Mouse (Mus musculus): ENCODE measurements around the gene Hfe2.
A peak's percentile ranks its signal among the peaks of the same experiment; 100 is the strongest.
"Not testable (repeated sequence)": the region's sequence is repeated elsewhere in the genome, so short reads cannot be mapped to it uniquely, and the experiment has no call there.

Hfe2 gene

GRCm38 (mm10) chr3:96496620-96497275 is 28.2 kb upstream of the Hfe2 start:
- not testable (repeated sequence) for DNase-seq

- peak; percentile 84 to 88 for DNase-seq
These were observed 27.4 kb upstream of the Hfe2 start for GRCm38 (mm10) chr3:96497451-96498028.

DNA sequence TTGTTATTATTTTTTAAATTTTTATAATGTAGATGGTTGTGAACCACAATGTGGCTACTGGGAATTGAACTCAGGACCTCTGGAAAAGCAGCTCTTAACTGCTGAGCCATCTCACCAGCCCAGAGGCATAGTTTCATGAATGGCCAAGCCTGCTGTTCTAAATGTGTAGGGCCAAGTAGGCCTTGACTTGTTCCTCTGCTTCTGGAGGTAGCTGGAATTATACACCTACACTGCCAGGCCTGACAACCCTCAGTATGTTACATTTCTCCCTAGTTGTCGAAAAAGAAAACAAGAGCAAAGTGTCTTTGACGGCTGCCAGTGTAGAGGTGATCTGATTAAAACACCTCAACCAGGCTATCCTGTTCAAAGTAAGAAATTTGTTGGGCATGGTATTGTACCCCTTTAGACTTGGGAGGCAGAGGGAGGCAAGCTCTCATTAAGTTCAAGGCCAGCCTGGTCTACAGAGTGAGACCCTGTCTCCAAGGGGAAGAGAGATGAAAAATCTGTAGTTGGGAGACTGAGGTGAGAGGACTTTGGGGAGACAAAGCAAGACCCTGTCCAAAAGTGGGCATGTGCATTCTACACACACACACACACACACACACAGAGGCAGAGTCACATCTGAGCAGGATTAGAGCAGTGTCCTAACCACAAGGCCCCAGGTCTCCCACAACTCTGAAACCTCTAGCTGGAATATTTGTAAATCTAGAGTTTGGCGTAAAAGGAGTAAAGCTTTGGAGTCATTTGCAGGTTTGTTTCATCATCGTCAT is 26.3 kb upstream of the Hfe2 start:
- no peak for DNase-seq

- peak; percentile 82 to 87 for DNase-seq
These were observed 25.3 kb upstream of the Hfe2 start for GRCm38 (mm10) chr3:96499481-96500288.

DNA sequence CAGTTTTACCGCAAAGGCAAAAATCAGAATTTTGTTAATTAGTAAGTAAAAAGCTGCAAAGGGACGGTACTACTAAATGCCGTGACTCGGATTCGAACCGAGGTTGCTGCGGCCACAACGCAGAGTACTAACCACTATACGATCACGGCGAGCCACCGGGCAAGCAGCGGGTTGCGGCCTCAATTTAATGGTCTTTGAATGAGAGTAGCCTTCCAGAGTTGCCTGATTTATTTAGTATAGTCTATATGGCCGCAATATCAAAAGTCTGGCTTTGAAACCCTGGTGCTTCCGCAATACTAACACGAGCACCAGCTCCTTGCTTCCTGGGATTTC is 24.7 kb upstream of the Hfe2 start:
- peak; percentile 95 to 96 for DNase-seq

DNA sequence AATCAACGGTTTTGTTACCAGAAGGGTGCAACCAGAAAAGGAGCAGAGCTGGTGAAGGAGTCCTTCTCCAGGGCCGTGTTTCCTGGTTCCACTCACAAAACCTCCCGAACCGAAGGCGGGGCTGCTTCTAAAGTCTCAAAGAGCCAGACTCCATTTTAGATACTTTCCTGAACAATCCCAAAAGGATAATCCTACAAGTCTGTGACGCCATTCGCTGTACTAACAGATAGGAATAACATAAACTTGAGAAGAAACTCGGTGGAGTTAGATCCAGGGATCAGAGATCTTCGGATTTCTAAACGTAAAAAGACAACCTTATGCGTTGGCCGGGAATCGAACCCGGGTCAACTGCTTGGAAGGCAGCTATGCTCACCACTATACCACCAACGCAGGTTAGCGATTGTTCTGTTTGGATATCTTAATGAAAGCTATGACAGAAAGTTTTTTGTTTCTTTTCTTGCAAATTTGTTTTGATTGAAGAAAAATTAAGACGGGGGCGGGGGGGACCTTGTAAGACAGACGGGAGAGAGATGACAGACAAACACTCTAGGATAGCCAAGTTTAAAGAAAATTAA is 24.2 kb upstream of the Hfe2 start:
- peak; percentile 92 to 93 for DNase-seq

DNA sequence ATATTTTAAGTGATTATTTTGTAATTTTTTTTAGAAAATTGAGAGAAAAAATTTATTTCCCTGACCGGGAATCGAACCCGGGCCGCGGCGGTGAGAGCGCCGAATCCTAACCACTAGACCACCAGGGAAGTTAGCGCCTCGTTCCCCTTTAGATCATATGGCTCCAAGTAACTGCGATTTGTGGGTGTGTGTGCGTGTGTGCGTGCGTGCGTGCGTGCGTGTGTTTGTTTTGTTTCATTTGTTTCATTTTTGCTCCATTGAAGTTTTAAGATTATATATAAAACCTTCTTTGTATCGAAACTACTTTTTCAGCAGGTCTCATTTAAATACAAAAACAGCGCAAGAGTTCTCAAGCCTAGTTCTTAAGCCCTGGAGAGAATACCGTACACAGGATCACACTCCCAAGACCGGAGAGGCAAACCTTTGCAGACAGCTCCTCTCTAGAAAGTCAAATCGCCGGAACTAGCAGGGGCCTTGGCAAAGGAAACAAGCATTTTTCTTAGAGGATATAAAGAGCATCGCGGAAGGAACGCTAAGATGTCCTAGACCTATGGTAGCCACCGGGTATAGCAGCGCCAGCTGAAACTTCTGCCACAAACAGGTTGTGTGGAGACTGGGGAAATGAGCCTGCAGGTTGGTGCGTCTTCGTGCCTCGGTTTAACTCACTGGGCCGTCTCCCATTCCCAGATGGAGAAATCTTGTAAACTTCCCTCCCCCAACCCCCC is 23.4 kb upstream of the Hfe2 start:
- peak; percentile 92 for DNase-seq

DNA sequence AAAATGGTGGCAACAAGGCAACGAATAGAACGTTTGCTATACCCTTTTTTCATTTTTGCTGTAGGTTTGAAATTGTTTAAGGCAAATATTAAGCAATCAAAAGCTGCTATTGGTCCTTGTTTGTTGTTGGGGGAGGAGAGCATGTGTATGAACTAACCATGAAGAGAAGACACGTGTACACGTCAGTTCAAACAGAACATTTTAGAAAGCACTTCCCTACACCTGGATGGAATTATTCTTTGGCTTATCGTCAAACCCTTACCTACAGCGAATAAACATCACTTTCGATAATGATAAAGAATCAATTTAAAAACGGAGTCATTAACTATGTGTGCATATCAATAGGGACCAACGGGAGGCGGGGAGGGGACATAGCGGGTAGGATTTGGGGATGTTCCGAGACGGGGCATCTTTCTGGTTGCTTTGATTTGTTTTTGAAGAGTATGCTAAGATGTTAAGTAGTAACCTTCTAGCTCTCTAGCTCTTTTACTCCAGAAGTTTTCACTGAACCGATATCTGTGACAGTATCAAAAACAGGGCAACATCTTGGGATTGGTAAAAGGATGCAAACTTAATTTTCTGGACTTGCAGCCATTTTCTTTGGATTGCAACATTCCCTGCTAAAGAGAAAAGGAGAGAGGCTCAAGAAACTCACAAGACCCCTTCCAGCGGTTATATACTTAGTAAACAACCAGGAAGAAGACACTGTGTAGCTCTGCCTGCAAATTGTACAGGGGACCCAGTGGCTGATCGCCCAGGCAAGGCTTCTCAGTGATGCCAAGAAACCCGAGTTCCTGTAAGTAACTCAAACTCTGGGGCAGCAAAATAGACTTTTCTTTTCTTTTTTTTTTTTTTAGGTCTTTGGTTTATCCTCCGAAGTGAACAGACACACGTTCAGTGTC is 22.5 kb upstream of the Hfe2 start:
- peak in 1 of 2 experiments; percentile 37 for DNase-seq

DNA sequence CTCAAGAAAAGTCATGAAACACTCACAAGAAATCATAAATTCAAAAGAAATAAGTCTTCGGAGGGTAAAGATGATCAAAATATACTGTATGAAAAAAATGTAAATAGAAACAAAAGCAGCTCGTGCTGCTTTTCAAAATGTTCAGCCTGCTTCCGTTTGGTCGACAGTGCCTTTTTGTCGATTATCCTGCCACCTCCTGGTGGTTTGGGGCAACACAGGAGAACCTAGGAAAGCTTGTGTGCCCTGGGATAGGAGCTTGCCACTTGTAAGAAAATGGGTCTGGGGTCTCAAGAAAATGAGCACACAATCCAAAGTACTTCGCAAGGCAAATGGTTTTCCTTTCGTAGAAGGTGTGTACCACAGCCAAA is 21.9 kb upstream of the Hfe2 start:
- DNase-seq = peak; percentile 86 to 88

- DNase-seq = no peak
These were observed 21.0 kb upstream of the Hfe2 start for GRCm38 (mm10) chr3:96503946-96504345.

DNA sequence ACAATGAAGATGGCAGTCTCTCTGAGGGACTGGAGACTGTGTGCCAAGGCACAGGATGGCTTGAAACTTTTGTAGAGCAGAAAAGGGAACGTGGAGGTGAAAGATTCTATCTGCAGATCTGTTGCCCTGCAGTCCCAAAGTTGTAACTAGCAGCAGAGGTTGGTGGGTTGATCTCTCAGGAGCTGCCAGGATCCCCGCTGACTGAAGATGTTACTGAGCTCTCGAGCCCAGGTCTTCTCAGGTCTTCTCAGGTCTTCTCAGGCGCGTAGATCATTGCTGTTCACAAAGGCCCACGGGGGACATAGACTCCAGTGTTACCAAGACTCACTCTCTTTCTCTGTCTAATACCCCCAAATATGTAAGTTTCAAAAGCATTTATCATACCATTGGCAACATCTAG is 20.0 kb upstream of the Hfe2 start:
- no peak for DNase-seq

GRCm38 (mm10) chr3:96506396-96507047 is 18.4 kb upstream of the Hfe2 start:
- DNase-seq = no peak

DNA sequence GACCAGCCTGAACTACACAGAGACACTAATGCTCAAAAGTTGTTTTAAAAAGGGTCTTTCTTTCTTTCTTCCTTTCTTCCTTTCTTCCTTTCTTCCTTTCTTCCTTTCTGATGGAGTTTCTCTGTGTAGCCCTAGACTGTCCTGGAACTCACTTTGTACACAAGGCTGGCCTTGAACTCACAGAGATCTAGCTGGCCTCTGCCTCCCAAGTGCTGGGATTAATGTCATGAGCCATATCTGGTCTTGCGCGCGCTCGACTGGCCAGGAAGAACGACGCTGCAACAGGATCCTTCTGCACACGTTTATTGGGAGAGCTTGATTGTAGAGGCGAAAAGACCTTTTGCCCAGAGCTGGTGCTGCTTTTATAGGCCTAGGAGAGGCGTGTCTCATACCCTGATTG is 17.0 kb upstream of the Hfe2 start:
- DNase-seq = not testable (repeated sequence)

DNA sequence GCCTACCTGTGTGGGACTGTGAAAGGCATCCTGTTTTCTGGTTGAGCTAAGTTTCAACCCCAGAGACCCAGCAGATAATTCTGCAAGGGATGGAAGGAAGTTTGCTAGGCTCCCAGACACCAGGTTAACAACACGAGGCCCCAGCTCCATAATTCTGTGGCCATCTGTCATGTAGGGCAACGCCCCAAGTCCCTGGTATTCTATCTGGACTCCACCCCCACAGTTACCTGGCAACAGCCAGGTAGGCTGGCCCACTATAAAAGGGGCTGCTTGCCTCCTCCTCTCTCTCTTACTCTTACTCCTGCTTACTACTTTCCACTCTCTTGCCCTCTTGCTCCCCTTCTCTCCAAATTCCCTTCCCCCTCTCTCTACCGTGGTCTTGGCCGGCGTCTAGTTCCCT is 4.8 kb upstream of the Hfe2 start:
- DNase-seq = no peak

- DNase-seq = peak; percentile 41 to 57
These were observed 2.8 kb upstream of the Hfe2 start for GRCm38 (mm10) chr3:96522149-96522548.

- DNase-seq = no peak
These were observed 753 bp upstream of the Hfe2 start for GRCm38 (mm10) chr3:96524028-96524810.

DNA sequence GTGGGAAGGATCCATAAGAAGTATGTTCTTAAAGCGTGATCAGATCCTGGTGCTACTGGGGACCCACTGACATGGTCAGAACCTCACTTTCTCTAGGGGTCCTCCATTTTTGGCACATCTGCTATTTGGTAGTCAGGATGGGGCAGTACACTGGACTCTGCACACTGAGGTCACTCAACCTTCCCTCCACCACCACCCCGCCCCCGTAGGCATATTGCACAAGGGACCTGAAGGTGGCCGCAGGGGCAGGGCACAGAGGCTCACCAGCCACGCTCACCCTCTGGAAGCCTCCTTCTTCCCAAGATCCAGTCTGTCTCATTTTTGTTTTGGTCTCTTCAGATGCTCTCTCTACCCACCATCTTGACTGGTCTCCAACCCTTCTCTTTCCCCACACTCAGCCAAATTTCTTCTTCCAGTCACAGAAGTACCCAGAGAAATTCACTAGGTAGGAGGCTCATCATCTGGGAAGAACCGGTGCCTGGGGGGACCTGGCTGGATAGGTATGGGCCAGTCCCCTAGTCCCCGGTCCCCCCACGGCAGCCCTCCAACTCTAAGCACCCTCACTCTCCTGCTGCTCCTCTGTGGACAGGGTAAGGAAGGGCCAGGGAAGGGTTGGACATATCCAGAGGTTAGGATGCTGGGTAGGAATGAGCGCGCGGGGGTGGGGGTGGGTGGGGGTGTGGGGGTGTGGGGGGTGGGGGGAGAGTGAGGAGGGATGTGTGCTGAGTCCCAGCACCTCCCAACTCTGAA is 1.2 kb downstream of the Hfe2 start:
- DNase-seq = no peak

DNA sequence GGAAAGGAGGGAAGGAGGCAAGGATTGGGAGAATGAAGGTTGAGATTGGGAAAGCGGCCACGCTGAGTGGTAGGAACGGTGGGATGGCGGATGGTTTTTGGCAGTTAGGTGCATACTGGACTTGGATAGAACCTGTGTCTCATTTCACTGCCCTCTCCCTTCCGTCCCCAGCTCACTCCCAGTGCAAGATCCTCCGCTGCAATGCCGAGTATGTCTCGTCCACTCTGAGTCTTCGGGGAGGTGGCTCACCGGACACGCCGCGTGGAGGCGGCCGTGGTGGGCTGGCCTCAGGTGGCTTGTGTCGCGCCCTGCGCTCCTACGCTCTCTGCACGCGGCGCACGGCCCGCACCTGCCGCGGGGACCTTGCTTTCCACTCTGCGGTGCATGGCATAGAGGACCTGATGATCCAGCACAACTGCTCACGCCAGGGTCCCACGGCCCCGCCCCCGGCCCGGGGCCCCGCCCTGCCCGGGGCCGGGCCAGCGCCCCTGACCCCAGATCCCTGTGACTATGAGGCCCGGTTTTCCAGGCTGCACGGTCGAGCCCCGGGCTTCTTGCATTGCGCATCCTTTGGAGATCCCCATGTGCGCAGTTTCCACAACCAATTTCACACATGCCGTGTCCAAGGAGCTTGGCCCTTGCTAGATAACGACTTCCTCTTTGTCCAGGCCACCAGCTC is 2.0 kb downstream of the Hfe2 start:
- DNase-seq = peak in 1 of 2 experiments; percentile 27

All from kidney, postnatal 4 days (tissue).